Mouse (Mus musculus) gonadal fat pad, adult 2 months (tissue): ENCODE measurements at regions not wholly inside any gene's neighbourhood (a gene's known extent, or its start where the extent isn't known, plus 50 kb on each side); places are given as distances from the start of the nearest gene placed in this dataset.
"Not testable (repeated sequence)": the region's sequence is repeated elsewhere in the genome, so short reads cannot be mapped to it uniquely, and the experiment has no call there.

Experiments
- DNase-seq: peaks from one replicate; pipeline ENCODE4 v3.0.0-alpha.2; 2012; ENCODE audit warnings: low read depth

DNA sequence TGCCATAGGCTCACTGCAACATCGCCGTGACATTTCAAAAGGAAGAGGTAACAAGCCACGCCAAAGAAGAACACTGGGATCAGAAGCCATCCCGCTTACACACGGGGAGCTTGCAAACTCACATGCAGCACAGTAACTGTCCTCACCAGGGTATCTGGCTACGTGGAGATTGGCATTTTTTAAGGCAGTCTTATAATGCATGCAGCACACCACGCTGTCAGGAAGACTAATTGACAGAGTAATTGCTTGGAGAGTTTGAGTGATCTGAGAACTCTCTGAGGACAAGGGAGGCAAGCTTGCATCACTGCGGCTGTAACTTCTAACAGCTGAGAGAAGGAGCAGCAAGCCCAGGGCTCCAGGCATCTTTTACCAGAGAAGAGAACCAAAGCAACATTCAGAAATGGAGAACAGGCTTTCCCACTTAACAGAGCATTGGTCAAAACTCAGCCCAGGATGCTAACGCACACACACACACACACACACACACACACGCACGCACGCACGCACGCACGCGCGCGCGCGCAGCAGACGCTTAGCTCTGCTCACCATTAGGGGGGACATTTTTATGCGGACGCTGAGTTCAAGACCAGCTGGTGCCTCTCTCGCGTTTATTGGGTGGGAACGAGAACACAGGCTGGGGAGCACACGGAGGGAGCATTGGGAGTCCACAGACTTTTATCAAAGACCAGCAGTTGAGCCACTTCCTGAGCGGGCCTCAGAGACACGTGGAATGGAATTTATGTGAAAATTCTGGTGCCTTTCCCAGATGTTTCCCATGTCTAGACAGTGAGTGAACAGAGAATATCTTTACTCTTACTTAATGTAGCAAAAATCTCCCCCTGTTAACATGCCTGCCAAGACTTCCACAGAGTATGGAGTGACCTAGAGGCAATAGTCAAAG lies 66.6 kb downstream of the 1700129C05Rik start:
- DNase-seq = no peak

DNA sequence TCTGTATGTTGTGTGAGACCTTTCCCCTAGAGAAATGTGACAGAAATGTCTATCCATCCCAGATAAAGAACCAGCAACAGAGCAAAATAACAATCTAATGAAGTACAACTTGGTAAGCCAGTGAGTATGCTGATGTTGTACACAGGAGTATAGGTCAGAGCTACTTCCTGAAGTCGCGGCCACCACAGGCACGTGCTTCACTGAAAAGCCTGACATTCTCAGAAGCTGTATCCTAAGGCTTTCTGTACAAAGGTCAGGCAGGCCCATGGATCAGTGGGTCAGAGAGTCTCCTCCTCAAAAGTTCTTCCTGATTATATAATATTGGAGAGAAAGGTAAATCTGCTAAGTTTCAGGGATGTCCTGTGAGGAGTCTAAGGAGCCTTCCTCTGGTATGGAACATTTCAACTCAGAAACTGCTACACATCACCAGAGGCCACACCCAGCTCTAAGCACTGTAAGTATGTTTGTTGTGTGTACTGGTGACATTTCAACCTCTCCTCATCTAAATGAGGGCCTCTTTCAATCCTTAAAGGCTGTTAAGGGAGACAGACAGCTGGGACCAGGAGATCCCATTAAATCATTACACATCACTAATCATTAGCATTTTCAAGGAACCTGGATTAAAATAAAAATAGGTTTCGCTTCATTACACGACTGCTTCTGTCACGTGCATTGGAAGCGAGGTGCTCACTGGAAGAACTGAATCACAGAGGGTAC lies 70.2 kb downstream of the 1700129C05Rik start:
- no peak for DNase-seq

DNA sequence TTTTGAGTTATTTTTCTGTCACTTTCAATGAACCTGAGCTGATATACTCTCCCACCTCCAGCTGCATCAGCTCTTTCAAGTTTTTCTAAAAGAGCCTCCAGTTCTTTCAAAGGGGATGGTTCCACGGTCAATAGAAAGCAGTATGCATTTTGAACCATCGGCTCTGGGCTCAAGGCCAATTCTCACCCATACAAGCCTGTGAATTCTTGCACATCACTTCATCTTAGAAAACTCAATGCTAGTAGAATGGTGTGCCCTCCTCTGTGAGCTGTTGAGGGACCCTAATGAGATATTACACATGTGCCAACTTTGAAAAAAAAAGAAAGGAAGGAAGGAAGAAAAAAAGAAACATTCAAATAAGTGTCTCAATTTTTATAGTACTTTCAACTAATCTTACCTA lies 72.6 kb downstream of the 1700129C05Rik start:
- DNase-seq = no peak

DNA sequence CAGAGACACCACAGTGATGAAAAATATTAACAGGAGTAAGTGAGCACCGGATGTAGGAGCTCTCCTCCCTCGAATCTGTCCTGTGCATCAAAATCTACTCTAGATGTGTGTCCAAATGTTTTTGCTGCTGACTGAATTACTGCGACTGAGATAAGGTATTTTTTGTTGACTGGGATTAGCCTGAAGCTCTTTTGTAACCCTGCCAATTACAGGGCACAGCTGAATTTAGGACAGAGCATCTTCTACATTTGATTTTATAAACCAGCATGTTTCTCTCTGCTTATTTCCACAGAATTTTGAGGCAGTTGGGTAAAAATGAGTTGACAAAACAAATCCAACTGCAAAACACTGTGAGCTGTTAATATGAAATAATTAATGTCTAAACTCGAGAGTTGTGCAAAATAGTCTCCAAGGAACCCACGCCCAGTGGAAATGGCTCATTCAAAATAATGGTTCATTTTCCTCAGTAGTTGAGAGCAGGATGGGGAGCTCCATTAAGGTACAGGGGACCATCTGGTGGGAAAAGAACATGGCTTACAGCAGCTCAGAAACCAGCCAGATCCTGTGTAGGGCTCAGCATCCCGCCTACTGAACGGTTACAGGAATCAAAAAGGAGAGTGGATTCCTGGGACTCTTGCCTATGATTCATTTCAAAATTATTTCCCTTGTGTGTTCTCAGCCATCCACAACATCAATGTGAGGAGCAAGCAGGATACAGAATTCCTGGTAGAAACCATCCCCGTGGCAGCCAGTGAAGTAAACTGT lies 76.1 kb downstream of the 1700129C05Rik start:
- no peak for DNase-seq

DNA sequence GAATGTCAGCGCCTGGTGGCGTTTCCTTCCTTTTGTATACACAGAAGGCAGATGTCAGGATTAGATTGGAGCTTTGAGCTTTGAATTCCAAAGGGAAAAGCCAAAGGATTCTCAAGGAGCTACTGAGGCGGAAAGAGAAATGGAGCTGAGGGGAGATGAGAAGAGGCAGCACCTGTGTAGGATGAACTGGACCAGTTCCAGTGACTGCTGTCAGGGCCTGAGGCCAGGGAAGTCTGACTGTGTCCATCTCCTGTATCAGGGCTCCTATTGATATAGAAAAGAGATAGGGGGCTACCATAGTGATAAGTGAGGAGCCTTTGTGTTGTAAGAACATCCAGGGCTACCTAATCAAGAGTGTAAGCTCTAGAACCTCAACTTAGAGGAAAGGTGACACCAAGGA lies 79.5 kb downstream of the 1700129C05Rik start:
- no peak for DNase-seq

DNA sequence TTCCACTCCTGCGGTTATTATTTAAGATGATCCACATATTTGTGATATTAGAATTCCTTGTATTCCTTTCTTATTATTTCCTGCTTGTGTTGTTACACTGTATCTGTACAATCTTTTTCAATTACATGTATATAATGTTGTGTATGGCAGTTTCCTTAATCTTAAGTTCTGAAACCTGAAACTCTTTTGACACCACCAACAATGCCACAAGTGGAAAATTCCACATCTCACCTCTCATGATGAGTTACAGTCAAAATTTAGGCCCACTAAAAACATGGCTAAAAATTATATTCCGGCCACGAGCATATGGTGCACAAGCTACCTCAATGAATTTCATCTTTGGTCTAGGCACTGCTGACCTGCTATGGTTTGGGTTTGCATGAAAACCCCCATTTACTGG lies 85.9 kb downstream of the 1700129C05Rik start:
- no peak for DNase-seq

DNA sequence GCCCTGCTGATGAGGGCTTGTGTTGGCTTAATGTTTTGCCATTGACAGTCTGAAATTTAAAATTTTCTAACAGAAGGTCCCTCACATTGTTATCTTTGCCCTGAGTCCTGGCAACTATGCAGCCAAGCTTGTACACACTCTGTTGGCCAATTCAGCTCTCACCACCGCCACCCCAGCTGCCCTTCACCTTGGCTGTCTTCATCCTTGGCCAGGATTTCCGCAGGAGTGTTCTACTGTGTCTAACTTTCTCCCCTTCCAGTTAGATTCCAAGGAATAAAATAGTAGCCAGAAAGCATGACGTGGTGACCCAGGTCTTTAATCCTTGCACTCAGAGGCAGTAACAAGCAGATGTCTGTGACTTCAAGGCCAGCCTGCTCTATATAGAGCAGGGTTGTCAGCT lies 87.4 kb downstream of the 1700129C05Rik start:
- no peak for DNase-seq

DNA sequence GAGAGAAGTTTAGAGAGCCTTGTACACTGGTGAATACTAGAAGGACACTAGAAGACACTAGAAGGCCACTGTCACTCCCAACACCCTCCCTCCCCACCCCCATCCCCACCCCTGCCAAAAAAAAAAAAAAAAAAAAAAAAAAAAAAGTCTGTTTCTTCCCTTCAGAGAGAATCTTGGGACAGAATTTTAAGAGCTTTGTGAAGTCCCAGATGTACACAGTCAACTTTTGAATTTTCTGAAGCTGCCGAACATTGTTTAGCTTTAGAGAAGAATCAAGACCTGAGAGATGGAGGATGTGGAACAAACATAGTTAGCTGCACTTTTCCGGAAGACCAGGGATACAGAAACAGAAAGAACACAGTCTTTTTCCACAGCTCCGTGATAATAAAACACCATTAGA lies 90.3 kb downstream of the 1700129C05Rik start:
- no peak for DNase-seq

DNA sequence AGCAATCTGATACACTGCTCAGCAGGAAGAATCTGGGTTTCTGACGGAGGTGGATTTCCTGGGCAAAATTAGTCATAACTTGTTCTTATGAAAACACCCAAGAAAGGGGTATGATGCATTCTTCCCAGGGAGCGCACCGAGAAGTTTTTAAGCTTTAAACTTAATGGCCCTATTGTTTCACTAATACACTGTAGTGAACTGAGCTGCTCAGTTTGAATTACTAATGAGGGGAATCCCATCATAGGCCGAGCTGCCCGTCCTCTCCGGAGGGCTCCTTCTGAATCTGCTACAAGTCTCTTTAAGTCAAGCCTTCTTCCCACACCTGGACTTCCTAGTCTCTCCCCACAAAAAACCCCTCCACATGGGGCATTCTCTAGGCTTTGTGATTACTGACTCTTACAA lies 91.2 kb downstream of the 1700129C05Rik start:
- DNase-seq = no peak

DNA sequence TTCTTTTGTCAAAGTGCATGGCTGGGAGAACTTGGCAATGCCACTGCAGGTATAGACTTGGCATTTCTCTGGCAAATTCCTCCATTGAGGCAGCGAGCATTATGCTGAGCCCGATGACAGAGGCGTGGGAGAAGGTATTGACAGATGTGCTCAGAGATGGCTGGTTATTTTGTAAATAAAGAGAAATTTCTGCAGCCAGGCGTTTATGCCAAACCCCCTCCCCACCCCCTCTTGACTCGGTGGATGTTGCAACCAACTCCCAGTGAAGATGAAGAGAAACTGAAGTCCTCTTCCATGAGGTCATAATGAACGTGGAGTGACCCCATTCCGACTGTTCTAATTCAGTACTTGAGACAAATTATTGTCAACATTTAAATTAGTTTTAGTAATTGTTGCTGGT lies 97.0 kb downstream of the 1700129C05Rik start:
- no peak for DNase-seq

DNA sequence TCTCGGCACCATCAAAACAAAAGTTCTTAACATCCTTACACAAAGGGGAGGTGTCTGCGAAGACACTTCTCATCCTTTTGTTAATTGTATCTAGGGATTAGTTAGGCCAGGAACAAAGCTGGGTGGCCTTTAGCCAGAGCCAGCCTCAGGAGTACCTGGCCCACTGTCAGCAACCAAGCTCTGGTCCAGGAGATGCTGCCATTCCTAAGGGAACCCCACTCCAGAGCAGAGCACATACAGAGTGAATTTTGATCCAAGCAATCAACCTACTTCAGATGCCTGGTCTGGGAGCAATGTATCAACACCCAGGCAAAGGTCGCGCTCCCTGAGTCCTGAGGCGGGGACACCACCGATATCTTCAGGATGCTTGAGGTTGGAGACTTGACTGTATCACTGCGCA lies 97.5 kb downstream of the 1700129C05Rik start:
- DNase-seq = no peak

DNA sequence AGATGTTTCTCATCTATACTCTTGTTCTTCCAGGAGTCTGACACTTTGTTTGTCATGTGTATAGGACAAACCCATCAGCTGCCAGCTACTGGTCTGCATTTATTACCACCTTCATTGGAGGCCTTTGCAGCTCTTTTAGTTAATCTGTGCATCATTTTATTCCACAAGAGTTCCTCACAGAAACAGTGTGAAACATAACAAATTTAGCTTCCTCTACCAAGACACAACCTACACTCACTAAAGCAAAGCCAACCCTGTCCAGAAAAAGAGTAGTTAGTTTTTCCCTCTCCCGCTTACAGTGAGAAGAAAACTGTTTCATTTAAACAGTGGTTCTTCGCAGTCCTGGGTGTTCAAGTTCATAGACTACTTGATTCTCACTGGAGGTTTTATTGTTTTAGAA lies 100.5 kb downstream of the 1700129C05Rik start:
- DNase-seq = no peak

DNA sequence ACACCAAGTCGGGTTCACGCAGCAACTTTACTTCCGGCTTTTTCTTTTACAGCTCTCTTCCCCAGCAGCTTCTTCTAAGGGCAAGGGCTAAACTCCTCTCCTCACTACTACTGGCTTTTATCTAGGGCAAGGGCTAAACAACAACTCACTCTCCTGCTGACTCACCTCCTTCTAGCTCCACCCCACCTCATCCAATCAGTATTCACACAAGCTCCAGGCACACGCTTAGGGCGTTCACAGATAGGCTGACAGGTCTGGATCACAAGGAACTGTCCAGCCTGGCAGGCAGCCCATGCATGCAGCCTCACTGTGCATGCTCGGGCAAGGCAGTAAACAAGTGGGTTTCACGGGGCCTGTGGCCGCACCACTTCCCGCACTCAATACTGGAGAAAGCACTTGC lies 116.9 kb downstream of the 1700129C05Rik start:
- not testable (repeated sequence) for DNase-seq

DNA sequence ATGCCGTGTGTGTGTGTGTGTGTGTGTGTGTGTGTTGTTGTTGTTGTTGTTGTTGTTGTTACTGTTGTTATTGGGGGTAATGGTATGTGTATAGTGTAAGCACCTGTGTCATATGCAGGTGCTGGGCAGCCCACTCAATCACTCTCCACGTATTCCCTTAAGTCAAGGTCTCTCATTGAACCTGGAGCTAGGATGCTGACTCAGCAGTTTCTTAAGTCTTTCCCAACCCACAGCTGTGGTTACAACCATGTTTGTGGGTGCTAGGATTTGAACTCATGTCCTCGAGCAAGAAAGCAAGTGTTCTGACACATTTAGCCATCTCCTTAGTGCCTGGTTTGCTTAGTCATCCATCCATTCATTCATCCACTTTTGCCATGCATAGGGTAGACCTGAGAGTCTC lies 133.2 kb downstream of the 1700129C05Rik start:
- no peak for DNase-seq

DNA sequence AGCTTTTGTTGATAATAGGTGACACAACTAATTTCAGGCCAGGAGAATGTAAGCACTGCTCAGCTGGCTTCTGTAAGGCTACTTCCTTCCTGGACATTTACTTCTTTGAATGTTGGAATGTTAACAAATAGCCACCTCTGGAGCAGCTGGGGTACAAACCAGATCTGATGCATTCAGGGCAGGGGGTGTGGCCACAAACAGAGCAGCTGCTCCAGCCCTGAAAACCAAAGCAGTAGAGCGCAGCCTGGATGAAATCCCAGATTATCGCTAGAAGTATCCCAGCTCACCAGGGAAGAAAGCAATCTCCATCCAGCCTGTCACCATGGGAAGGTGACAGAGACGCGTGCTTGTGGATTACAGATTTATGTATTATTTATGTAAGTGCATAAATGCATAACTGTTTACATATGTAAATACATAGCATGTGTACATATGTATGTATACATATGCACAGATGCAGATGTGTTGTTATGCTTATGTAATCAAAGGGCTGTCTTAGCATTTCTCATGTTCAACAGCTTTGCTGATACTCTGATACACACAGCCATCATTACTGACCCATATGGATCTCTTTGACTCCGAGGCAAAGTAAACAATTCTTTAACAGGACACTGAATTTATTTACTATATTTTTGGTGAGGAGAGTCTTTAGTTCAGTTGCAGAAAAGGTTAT lies 143.5 kb downstream of the 1700129C05Rik start:
- DNase-seq = no peak

DNA sequence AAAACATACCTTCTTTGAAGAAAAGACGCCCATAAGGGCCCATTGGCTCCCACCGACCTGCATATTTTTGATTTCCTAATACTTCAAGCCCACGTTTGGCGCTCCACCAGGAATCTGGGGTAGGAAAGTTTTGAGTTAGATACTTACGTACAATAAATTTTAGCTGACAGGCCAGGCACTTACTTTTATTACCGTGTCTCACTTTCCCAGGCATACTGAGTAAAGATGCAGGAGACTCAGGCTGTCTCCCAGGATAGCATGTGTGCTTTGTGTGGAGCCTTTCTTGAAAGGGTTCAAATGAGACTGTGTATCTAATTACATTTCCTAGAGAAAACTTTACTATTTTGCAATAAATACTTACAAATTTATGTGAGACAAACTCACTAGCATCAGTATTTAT lies 147.7 kb downstream of the 1700129C05Rik start:
- no peak for DNase-seq

DNA sequence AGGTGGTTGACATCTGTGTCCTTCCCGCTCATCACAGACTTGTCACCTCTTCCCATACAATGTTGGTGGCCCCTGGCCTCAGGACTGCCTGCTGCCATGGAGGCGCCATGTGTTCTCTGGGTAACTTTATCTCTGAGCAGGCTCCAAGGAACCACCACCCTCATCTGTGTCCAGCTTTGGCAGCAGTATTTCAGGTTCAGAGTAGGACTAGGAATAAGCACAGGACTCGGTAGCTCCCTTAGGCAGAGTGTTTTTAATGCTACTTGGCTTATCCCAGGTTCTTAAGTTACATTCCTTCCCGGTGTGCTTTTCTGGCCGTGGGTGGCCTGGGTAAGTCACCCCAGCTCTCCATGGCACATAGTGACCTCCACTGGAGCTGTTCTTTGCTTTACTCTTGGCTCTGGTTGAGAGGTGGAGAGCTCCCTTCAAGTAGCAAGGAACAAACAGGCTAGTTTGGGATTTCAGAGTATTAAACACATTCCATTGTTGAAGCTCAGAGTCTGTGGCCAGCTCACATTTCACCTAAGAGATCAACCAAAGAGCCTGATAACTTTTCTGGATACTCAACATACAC lies 153.0 kb downstream of the 1700129C05Rik start:
- no peak for DNase-seq

DNA sequence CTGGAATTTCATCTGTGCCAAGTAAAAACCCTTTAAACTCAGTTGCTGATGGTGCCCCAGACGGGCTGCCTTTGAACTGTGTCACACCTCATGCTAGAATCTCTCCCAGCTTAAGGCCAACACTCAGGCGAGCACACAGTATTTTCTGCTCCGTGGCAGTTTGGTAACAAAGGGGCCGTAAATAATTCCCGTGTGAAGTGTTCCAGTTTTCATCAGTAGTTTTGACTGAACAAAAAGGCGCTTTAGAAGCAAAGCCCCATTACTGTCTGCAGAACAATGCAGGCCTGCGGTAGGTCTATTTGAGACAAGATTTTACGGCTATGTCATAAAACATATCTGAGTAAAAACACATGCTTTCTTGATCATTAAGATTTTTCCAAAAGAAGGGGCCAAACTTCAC lies 155.0 kb downstream of the 1700129C05Rik start:
- no peak for DNase-seq

DNA sequence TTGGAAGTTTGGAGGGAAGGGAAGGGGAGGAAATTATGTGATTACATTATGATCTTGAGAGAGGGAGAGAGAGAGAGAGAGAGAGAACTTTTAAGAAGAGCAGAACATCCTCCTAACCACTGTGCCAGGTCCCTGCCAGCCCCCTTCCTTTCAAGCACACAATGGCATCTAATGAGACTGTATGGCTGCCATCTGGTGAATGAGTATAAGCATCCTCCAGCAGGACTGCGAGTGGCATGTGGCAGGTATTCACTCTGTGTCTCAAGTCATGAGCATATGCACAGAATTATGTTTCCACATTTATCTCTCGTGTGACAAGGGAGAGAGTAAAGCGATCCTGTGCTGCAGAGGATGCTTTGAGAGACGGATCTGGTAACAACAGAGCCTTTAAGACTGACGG lies 156.9 kb downstream of the 1700129C05Rik start:
- DNase-seq = no peak

DNA sequence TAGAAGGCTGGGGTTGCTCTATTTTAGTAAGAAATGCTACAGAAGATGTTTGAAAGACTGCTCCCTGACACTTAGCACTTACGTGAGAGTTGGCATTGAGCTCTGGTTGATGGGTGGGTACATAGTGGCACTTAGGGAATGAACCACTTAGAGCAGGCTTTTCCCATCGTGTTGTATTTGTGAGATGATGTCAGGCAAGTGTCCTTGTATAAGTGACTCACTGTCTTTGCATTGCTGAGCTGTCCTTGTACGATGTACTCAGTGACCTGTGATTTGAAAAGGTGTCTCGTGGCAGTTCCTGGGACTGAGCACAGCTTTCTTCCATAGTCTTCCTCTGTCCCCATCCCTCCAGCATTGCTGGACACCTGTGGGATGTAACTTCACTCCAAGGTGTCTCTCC lies 165.9 kb downstream of the 1700129C05Rik start:
- DNase-seq = no peak

DNA sequence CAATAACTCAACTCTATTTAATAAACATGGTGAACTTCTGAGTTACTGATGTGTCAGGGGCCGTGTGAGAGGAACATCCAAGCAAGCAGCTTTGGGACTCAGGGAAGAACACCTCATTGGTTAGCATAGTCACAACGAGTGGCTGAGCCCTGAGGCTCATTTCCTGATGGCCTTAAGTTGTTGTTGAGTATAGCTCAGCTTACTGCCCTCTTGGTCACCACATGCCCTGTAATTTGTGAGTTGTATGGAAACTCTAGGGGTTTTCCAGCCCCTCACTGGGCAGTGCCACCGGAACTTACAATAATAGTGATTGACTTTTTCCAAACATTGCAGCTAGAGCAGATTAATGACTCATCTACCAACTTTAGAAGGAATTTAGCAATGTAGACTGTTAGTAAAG lies 173.4 kb downstream of the 1700129C05Rik start:
- no peak for DNase-seq

DNA sequence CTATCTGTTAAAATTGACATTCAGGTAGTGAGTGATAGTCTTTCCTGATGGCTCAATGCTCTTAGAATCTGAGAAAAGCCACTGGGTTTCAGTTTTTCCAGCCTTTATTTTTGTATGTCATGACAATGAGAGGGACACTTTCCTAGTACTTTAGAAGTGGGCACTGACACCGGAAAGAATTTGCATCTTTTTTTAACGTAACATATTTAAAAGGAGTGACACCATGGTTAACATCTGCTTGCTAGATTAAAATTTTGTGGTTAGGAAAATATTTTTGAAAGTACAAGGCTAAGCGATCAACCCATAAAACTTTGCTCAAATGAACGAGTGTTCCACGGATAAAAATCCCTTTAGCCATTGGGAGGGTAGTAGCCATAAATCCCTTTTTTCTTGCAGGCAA lies 174.7 kb downstream of the 1700129C05Rik start:
- DNase-seq = no peak
